Mouse (Mus musculus): ENCODE measurements at regions not wholly inside any gene's neighbourhood (a gene's known extent, or its start where the extent isn't known, plus 50 kb on each side); places are given as distances from the start of the nearest gene placed in this dataset.

DNA sequence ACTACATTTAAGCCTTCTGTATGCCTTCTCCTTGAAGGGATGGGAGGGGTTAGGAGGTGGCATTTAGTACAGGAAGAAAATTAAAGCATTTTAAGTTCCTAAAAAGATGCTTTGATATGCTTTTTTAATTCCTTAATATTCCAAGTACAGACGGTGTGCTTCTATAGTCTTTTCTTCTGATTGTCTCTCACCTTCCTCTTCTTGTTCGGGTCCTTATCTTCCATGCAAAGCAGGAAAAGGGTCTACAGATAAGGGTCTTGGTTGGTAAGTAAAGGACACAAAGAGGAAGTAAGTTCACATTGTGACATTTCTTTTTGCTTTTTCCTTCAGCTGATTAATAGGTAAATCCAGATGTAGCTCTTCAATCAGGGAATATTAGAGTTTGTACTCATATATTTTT is 318.9 kb downstream of the Klf5 start:
- DNase-seq, result no peak

GRCm38 (mm10) chr14:99621538-99621937 is 323.0 kb downstream of the Klf5 start:
- no peak for DNase-seq

GRCm38 (mm10) chr14:99624380-99625327 is 326.2 kb downstream of the Klf5 start:
- DNase-seq, result no peak

- no peak for DNase-seq
Measured at GRCm38 (mm10) chr14:99627615-99628014, 329.1 kb downstream of the Klf5 start.

GRCm38 (mm10) chr14:99631092-99631491 is 332.6 kb downstream of the Klf5 start:
- DNase-seq, result peak; percentile 73

DNA sequence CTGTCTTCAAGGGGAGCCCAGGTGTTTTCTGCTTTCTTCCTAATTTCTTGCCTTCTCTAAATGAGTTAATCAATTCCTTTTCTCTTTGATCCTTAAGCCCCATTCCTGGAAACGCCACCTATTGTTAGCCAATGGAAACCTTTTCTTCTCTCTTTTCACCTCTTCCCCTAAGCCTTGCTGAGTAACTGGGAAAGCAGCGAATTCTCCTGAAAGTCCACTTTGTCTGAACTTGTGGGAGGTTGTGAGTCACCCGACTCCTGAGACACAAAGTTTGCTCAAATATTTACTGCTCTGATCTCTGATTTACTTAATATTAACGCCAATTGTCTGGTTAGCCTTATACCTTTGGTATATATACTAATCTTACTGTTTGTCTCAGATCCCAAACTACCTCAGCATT is 334.0 kb downstream of the Klf5 start:
- DNase-seq, result no peak

DNA sequence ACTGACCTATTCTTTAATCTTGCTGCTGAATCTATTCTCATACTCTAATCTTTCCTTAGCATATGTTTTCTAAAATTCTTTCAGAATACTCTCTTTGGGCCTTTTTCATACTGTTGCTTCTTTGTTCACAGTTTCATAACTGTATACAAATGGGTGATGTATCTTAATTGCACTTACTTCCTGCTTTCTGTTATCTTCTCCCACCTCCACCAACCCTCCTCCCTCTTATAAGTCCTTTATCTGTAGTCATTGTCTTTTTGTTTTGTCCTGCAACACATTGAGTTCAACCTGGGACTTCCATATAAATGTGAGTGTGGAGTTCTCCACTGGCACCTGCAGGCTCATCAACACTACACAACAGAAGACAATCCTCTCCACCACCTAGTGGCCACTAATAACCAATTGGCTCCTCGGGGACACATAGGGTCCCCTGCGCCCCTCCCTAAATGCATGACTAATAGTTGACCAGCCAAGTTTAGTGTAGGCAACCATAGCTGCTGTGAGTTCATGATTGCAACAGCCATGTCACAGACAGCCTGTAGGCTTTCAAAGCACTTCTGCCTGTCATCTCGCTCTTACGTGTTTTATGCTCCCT is 337.2 kb downstream of the Klf5 start:
- no peak for DNase-seq

DNA sequence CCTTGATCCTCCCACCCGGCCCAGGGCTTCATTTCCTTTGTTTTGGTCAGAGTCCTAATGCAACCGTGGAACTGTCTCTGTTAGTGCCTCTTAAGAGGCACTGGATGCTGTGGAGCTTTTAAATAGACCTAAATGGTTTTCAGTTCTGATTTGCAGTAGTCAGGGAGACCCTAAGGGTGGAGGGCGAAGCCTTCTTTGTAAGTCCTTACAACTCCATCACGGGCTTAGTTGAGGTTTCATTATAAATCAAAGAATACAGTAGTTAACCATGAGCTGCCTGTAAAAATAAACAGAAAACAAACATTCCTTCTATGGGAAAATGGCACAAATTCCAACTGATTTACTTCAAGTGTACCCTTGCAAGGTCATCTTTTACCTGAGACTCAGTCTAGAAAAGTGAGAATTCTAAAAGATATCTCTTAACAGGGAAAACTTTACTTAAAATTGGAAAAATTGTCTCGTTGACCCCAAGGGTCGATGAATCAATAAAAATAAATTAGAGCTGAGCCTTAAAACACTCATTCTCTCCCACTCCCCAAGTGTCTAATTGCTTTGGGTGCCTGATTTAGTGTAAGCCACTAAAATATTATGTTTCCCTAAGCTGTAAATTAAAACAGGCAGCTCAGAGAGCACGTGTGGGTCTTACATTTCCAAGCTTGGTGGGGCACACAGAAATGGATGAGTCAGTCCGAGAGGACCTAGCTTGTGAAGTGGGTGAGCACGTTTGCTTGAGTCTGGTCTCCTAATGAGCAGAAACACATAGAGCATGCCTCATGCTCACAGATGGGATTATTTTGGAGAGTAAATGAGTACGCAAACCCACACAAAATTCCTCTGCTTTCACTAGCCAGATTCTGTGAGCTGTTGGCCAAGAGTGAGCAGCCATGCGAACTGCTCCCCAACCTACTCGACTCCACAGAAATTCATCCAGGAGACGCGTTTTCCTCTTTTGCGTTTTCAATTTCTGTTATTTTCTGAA is 343.3 kb downstream of the Klf5 start:
- peak; percentile 16 for DNase-seq

DNA sequence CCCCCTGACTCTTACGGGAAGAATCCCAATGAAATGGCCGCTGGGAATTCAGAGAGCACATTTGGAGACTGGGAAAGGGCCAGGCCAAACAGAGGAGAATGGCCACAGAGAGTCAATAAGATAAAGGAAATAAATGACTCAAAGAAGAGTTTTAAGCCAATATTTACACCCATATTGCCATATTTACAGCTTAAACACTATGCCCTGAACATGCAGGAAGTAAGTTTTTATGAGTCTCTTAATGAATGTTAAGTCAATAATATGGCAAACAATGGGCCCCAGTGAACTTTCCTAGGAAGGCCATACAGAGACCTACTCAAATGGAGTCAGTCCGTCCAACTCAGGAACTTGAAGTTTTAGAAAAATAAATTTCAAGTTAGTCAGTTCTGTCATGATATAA is 347.8 kb downstream of the Klf5 start:
- no peak for DNase-seq

- no peak for DNase-seq
Measured at GRCm38 (mm10) chr14:99674399-99674798, 375.9 kb downstream of the Klf5 start.

DNA sequence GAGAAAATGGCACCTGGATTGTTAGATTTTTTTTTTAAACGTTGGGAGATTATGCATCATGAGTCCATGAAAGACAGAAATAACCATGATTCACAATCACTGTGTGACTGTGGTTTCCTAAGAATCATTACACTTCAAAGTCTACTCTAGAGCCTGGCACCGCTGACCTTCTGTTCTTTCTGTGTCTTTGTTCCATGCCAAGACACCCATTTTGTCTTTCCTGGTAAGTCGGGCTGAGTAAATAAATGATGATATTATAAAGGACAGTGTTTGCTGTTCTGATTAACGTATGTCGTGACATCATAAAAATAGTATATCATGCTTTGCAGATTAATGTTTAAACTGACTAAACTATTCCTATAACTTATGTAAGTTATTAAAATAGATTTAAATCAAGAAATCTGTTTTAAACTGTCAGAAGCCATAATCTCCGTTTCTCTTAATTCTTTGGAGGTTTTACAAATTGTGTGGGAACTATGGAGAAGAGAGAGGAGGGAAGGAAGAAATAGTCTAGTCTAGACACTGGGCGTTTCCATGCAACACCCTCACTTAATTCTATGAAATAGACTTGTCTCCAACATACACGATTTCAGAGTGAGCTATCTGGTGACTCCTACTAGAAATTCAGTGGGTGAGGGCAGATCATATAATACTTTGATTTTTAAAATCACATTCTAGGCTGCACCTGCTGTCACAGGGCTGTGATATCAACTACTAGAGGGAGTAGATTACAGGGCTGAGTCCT is 388.7 kb downstream of the Klf5 start:
- no peak for DNase-seq

DNA sequence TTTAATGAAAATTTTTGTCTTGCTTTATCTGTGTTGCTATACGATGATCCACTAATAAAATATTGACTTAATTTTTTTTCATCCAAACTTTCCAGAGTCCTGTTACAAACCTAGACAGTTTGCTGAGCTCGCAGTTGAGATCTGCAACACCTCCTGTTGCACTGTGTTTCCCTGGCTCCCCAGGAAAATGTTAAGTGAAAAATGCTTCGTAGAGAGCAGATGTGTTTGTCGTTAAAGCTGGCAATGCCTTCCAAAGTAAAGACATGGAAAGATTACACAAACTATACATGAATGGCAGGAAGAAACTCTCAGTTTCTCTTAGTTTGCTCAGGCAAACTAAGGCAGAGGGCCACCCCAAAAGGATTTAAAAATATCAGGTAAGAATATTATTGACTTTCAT is 389.9 kb downstream of the Klf5 start:
- no peak for DNase-seq

GRCm38 (mm10) chr14:99696301-99696700 is 397.8 kb downstream of the Klf5 start:
- DNase-seq, result no peak

DNA sequence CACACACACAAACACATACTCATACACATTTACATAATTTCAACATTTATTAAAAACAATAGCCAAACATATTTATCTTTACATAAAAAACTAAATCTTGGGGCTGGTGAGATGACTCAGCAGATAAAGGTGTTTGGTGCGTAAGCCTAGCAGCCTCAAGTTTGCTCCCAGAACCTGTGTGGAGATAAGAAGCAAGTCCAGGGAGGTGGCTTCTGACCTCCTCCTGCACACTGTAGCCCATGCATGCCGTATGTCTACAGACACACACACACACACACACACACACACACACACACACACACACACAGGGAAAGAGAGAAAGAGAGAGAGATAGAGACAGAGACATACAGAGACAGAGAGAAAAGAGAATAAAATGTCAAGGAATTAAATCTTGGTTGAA is 401.1 kb downstream of the Klf5 start:
- DNase-seq, result no peak

- no peak for DNase-seq
Measured at GRCm38 (mm10) chr14:99706004-99706403, 407.5 kb downstream of the Klf5 start.

- DNase-seq, result no peak
Measured at GRCm38 (mm10) chr14:99708066-99708465, 409.6 kb downstream of the Klf5 start.

DNA sequence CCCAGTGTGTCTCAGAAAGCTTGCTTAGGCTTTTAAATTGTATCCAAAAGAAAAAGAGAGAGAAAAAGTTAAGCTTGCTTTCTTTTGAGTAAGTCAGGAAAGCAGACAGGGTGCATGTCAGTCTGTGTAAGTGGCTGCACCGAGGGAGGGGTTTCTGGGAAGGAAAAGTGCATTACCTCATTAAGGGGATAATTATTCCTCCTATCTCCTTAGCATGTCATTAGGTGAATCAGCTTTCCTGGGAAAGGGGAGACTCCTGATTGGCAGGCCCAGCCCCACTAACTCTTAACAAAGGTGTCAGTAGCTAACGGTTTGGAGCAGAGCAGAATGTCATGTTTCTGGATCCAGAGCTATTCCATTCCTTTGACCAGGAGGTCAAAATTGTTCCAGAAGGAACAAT is 411.3 kb downstream of the Klf5 start:
- no peak for DNase-seq

- no peak for DNase-seq
Measured at GRCm38 (mm10) chr14:99710656-99711177, 412.2 kb downstream of the Klf5 start.

- DNase-seq, result peak; percentile 28
Measured at GRCm38 (mm10) chr14:99712624-99713023, 414.1 kb downstream of the Klf5 start.

GRCm38 (mm10) chr14:99713069-99713830 is 414.8 kb downstream of the Klf5 start:
- no peak for DNase-seq

DNA sequence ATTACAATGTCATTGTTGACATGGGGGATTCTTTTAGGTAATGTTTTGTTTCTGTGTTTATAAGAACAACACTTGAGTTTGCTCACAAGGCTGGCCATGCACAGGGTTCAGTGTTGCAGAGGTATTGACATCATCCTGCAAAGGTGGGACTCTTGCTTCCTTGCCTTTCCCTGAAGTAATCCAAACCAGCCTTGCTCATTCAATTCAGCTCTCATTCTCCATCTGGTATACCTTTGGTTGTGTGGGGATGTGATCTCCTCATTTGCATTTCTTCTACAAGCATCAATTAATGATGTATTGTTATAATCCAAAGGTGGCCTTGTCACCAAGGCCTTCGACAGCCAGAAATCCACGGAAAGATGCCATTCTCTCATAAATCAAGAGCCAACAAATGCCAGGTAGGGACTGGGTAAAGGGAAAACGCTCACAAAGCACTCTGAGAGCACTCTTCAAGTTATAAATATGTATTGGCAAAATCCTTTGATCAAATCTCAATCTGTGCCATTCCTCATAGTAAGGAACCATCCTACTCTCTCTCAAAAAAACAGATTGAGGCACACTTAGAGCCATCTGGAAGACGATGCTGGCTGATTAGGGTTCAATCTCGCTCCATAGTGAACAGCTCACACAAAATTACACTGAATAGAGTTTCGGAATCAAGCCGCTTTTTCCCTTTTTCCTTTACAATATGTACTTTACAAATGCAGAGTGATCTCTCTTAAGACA is 435.1 kb downstream of the Klf5 start:
- DNase-seq, result peak; percentile 16
